Mouse (Mus musculus) midbrain, embryonic 14.5 days (tissue): Measurements from ENCODE around the gene Gm11214. TPM values are rescaled to one million over a fixed set of nuclear protein-coding genes. Genes with fewer than 3 reads are reported as not detected.

ENCODE experiments used
- ATAC-seq: fragments of 200-750 bp; cut with Nextera tagmentation; 2 replicates; pipeline ENCODE4 v1.8.0; 2017; ENCODE audit warnings: moderate number of reproducible peaks, moderate library complexity; ENCODE audit not compliant: low FRiP score, low TSS enrichment
- DNase-seq: peaks from one replicate; pipeline ENCODE4 v3.0.0-alpha.2; 2015
- H3K27ac ChIP-seq: fragments of 300-500 bp; sonication (generic); replicated peaks from 2 replicates; pipeline ENCODE4 v1.5.1; 2014; ENCODE audit warnings: mild to moderate bottlenecking, low read depth, low read length, moderate library complexity
- H3K27me3 ChIP-seq: fragments of 300-500 bp; sonication (generic); 2 replicates; pipeline ENCODE4 v1.6.1; 2014; ENCODE audit warnings: low read length, control low read depth, mixed read lengths; ENCODE audit not compliant: control insufficient read depth, insufficient read depth
- H3K36me3 ChIP-seq: fragments of 300-500 bp; sonication (generic); 2 replicates; pipeline ENCODE4 v1.6.1; 2014; ENCODE audit warnings: low read length, control low read depth; ENCODE audit not compliant: control insufficient read depth, insufficient read depth
- H3K4me1 ChIP-seq: fragments of 300-500 bp; sonication (generic); 2 replicates; pipeline ENCODE4 v1.6.1; 2014; ENCODE audit warnings: mild to moderate bottlenecking, antibody characterized with exemption, low read length, control low read depth; ENCODE audit not compliant: control insufficient read depth, insufficient read depth
- H3K4me2 ChIP-seq: fragments of 300-500 bp; sonication (generic); 2 replicates; pipeline ENCODE4 v1.6.1; 2014; ENCODE audit warnings: mild to moderate bottlenecking, low read length, moderate library complexity
- H3K4me3 ChIP-seq: fragments of 300-500 bp; sonication (generic); replicated peaks from 2 replicates; pipeline ENCODE4 v1.5.1; 2014; ENCODE audit warnings: low read depth, low read length
- H3K9ac ChIP-seq: fragments of 300-500 bp; sonication (generic); replicated peaks from 2 replicates; pipeline ENCODE4 v1.6.1; 2014; ENCODE audit warnings: mild to moderate bottlenecking, low read length, moderate library complexity
- H3K9me3 ChIP-seq: fragments of 300-500 bp; sonication (generic); 2 replicates; pipeline ENCODE4 v1.6.1; 2016; ENCODE audit warnings: low read length, control low read depth, mixed read lengths; ENCODE audit not compliant: control insufficient read depth
- WGBS: fragments of 180-500 bp; shearing (Covaris S2); extraction: QIAGEN DNeasy Blood & Tissue Kit; methylation state at CpG from one replicate; pipeline ENCODE4 v1.1.7; 2014; 5-methylcytosine and 5-hydroxymethylcytosine counted together
- polyA plus RNA-seq: library from polyadenylated mRNA; unstranded; fragments of >200 nt; fragmentation: Nextera tagmentation; extraction: Ambion mirVana; gene quantifications from 2 replicates; pipeline ENCODE4 v1.2.1, GENCODE M21; 2014

Gene Gm11214
- polyA plus RNA-seq, 1 experiment from 2014 or later: not detected

GRCm38 (mm10) chr4:63681557-63681956 lies 18.4 kb upstream of the Gm11214 start:
- Histone ChIP-seq H3K4me2 (no peak overlapping the region), H3K9ac (no peak overlapping the region), H3K9me3 (no peaks in the 10 kb centered on the region), H3K27ac (no peak overlapping the region), H3K36me3 (no peaks in the 10 kb centered on the region), H3K4me3 (no peak overlapping the region), H3K27me3 (no peaks in the 10 kb centered on the region), H3K4me1 (no peaks in the 10 kb centered on the region)
- ATAC-seq (peak; percentile 37; the same call in 1 of the 2 replicates), DNase-seq (no peak)
- WGBS: 52% methylated on average over 3 of the region's 3 CpGs

GRCm38 (mm10) chr4:63675128-63675527 lies 11.9 kb upstream of the Gm11214 start:
- no peak overlapping the region for H3K4me3 ChIP-seq
- WGBS: 67% methylated on average over 2 of the region's 2 CpGs

GRCm38 (mm10) chr4:63668255-63668654 lies 5.1 kb upstream of the Gm11214 start:
- Histone ChIP-seq H3K9me3 (no peaks in the 10 kb centered on the region), H3K4me1 (no peaks in the 10 kb centered on the region), H3K27ac (no peak overlapping the region), H3K4me3 (no peak overlapping the region), H3K9ac (no peak overlapping the region), H3K27me3 (no peaks in the 10 kb centered on the region), H3K4me2 (no peak overlapping the region), H3K36me3 (no peaks in the 10 kb centered on the region)
- ATAC-seq (no peak), DNase-seq (no peak)
- WGBS: 76% methylated on average over 4 of the region's 4 CpGs

More at GRCm38 (mm10) chr4:63675128-63675527, 11.9 kb upstream of the Gm11214 start:
- Histone ChIP-seq H3K4me2 (no peak overlapping the region), H3K9me3 (no peaks in the 10 kb centered on the region), H3K27ac (no peak overlapping the region), H3K4me1 (no peaks in the 10 kb centered on the region), H3K27me3 (no peaks in the 10 kb centered on the region), H3K9ac (no peak overlapping the region), H3K36me3 (no peaks in the 10 kb centered on the region)
- no peak for DNase-seq
- ATAC-seq: no peak

GRCm38 (mm10) chr4:63665738-63666137 lies 2.6 kb upstream of the Gm11214 start:
- H3K9me3 ChIP-seq: no peaks in the 10 kb centered on the region
- ATAC-seq: no peak
- 69% methylated on average over 7 of the region's 7 CpGs for WGBS
- DNase-seq: no peak
- no peak overlapping the region for H3K27ac ChIP-seq
- no peaks in the 10 kb centered on the region for H3K27me3 ChIP-seq
- no peak overlapping the region for H3K9ac ChIP-seq
- H3K4me2 ChIP-seq: no peak overlapping the region
- H3K4me1 ChIP-seq: no peaks in the 10 kb centered on the region
- H3K4me3 ChIP-seq: no peak overlapping the region
- H3K36me3 ChIP-seq: no peaks in the 10 kb centered on the region

GRCm38 (mm10) chr4:63661857-63662256 lies 1.3 kb downstream of the Gm11214 start:
- Histone ChIP-seq H3K36me3 (no peaks in the 10 kb centered on the region), H3K4me2 (no peak overlapping the region), H3K4me1 (no peaks in the 10 kb centered on the region), H3K27me3 (no peaks in the 10 kb centered on the region), H3K9me3 (no peaks in the 10 kb centered on the region), H3K4me3 (no peak overlapping the region), H3K27ac (no peak overlapping the region), H3K9ac (no peak overlapping the region)
- ATAC-seq (no peak), DNase-seq (no peak)
- WGBS: 51% methylated on average over 1 of the region's 1 CpGs

GRCm38 (mm10) chr4:63661426-63661825 lies 1.8 kb downstream of the Gm11214 start:
- Histone ChIP-seq H3K4me3 (no peak overlapping the region), H3K4me2 (no peak overlapping the region), H3K27me3 (no peaks in the 10 kb centered on the region), H3K9me3 (no peaks in the 10 kb centered on the region), H3K36me3 (no peaks in the 10 kb centered on the region), H3K27ac (no peak overlapping the region), H3K4me1 (no peaks in the 10 kb centered on the region), H3K9ac (no peak overlapping the region)
- ATAC-seq: no peak
- DNase-seq: peak; percentile 44
- 33% methylated on average over 1 of the region's 1 CpGs for WGBS

GRCm38 (mm10) chr4:63659775-63660174 lies 3.4 kb downstream of the Gm11214 start:
- H3K9me3 ChIP-seq: no peaks in the 10 kb centered on the region
- H3K9ac ChIP-seq: no peak overlapping the region
- H3K4me1 ChIP-seq: no peaks in the 10 kb centered on the region
- DNase-seq (no peak), ATAC-seq (no peak)
- 78% methylated on average over 1 of the region's 1 CpGs for WGBS
- no peaks in the 10 kb centered on the region for H3K36me3 ChIP-seq
- H3K27me3 ChIP-seq: no peaks in the 10 kb centered on the region
- H3K27ac ChIP-seq: no peak overlapping the region
- H3K4me2 ChIP-seq: no peak overlapping the region
- H3K4me3 ChIP-seq: no peak overlapping the region

- no peaks in the 10 kb centered on the region for H3K4me1 ChIP-seq
- ATAC-seq (no peak), DNase-seq (no peak)
Measured at GRCm38 (mm10) chr4:63659086-63659485, 4.1 kb downstream of the Gm11214 start.

GRCm38 (mm10) chr4:63654381-63654780 lies 8.8 kb downstream of the Gm11214 start:
- WGBS: 89% methylated on average over 1 of the region's 1 CpGs
- H3K4me1 ChIP-seq: no peaks in the 10 kb centered on the region
- ATAC-seq (no peak), DNase-seq (no peak)
- H3K27me3 ChIP-seq: no peaks in the 10 kb centered on the region
- H3K4me3 ChIP-seq: no peak overlapping the region
- H3K9me3 ChIP-seq: no peaks in the 10 kb centered on the region
- no peak overlapping the region for H3K27ac ChIP-seq
- no peaks in the 10 kb centered on the region for H3K36me3 ChIP-seq
- no peak overlapping the region for H3K4me2 ChIP-seq
- no peak overlapping the region for H3K9ac ChIP-seq

More at GRCm38 (mm10) chr4:63659086-63659485, 4.1 kb downstream of the Gm11214 start:
- Histone ChIP-seq H3K36me3 (no peaks in the 10 kb centered on the region), H3K4me3 (no peak overlapping the region), H3K9ac (no peak overlapping the region), H3K27ac (no peak overlapping the region), H3K27me3 (no peaks in the 10 kb centered on the region), H3K9me3 (no peaks in the 10 kb centered on the region), H3K4me2 (no peak overlapping the region)
- WGBS: 35% methylated on average over 4 of the region's 4 CpGs
